Mouse (Mus musculus) c-Kit-positive CD71-positive TER-119-positive erythroid progenitor cells, embryonic 14.5 days (primary cell): ENCODE data around the gene Caprin2.
"Not testable (repeated sequence)": the region's sequence is repeated elsewhere in the genome, so short reads cannot be mapped to it uniquely, and the experiment has no call there.

Experiments used
- DNase-seq: peaks from one replicate; pipeline ENCODE4 v3.0.0-alpha.2; 2013; ENCODE audit warnings: low spot score

Gene Caprin2

DNA sequence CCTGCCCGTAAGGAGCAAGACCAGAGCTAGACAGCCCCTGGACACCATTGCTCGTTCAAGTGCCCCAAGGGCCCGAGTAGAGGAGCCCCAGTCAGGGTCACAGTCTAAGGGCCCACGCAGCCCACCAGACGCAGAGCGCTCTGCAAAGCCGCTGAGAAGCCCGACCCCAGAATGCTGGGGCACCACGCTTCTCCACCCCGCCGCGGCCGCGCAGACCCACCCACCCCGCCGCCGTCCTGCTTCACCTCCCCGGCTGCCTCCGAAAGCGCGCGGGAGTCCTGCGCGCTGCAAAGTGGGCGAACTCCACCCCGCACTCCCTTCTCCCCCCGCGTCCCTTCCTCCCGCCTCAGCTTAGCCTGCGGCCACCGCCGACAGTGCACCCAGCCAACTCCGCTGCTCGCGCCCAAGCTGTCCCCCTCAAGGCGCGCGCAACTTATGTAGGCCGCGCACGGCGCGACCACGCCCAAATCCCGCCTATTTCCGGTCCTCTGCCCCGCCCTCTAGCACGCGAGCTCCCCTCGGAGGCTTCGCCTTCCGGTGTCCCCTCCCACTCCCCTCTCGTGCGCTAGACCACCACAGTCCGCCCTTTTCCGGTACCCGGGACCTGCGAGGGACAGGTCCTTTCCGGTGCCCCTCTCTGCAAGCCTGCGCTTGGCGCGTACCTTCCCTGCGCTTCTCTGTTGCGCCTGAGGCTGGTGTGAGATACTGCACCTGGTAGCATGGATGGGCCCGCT lies at the start of gene Caprin2:
Gene Caprin2 (minus strand): TSS at position 465 of the 734 bp plus-strand sequence.
- peak; percentile 86 for DNase-seq

DNA sequence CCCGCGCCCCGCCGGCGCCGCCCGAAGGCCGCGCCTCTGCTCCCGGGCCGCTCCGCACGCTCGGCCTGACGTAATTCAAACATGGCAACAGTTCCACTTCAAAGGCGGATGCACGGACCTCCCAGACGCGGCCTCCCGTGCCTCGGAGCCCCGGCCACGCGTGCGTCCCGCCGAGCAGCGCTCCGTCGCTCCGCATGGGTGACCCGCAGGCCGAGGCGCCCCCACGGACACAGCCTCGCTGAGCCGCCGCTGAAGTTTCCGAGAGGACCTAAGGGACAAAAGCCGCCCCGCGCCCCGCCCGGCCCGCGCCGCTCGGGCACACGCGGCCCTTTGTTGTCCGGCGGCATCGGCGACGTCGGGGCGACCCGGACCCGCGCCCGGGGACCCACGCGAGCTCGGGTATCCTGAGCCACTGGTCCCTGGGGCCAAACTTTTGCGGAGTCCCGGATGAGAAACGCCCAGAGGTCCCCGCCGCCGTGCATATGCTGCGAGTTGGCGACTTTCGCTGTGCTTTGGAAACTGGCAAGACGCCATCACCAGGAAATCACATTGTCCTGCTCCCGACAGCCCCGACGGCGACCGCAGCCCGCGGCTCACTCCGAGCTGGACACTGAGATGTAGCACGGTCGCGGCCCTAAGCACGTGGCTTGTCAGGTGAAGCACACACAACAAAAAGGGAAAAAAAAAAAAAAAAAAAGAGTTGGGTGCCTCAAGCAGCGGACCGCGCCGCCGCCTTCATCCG lies 48.9 kb upstream of the Caprin2 start:
- DNase-seq, result peak; percentile 51

- DNase-seq, result peak; percentile 29
These were observed 48.3 kb upstream of the Caprin2 start for GRCm38 (mm10) chr6:148944344-148944766.

- no peak for DNase-seq
These were observed 47.7 kb upstream of the Caprin2 start for GRCm38 (mm10) chr6:148943695-148944094.

DNA sequence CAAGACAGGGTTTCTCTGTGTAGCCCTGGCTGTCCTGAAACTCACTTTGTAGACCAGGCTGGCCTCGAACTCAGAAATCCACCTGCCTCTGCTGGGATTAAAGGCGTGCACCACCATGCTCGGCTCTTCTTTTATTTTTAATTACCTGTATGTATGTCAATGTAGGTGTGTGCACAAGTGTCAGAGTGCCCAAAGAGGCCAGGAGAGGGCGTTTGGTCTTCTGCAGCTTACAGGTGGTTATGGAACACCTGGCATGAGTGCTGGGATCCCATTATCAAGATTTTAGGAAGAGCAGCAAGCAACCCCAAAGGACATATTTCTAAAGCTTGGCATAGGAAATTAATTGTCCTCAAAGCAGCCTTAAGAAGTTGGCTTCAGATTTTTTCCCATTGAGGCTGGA lies 46.4 kb upstream of the Caprin2 start:
- no peak for DNase-seq

- DNase-seq, result no peak
These were observed 45.8 kb upstream of the Caprin2 start for GRCm38 (mm10) chr6:148941880-148942279.

GRCm38 (mm10) chr6:148940383-148940782 lies 44.3 kb upstream of the Caprin2 start:
- DNase-seq, result not testable (repeated sequence)

DNA sequence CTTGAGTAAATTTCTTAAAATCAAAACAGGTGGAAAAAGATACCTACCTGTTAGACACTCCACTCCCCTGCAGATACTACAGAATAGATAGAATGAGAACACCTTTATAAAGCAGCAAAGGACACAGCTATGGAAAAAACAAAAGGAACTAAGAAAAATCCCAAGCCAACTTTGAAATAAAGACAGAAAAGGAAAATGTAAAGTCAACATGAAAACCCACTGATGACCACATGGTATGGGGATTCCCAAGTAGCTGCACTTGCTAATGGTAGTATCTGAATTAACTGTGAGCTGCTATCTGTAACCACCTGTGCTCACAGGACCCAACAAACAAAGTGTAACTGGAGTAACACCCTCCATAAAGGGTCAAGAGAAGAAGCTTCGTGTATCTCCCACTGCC lies 41.7 kb upstream of the Caprin2 start:
- no peak for DNase-seq

DNA sequence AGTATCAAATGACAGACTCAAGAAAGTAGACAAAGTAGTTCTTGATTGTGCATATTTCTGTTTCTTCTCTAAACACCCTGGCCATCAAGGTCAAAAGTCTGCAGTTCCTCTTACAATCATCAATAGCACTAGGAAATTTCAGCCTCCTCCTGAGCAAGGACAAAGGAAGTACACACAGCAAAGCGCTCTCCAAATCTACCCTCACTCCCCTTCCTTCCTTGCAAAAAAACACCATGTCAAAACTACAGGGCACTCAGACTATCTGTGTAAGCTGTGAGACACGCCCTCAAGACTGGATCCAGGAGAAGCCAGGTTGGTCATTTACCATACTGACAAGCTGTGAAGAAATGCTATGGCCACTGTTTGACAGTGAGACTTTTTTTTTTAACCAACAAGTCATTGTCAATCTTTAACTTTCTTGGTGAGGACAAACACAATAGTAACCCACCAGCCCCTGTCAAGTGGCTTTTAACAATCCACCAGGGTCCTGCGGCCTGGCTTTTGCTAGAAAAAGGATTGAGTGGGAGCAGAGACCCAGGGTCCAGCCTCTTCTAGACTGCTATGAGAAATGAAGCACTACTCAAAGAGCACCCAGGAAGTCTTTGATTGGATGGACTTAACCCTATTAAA lies 39.0 kb upstream of the Caprin2 start:
- no peak for DNase-seq

DNA sequence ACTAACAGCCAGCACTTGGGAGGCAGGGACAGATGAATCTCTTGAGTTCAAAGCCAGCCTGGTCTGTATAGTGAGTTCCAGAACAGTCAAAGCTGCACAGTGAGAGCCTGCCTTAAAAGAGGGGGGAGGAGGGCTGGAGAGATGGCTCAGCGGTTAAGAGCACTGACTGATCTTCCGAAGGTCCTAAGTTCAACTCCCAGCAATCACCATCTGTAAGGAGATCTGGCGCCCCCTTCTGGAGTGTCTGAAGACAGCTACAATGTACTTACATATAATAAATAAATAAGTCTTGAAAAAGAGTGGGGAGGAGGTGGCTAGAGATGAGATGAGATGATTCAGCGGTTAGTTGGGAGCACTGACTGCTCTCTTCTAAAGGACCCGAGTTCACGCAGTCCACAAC lies 35.2 kb upstream of the Caprin2 start:
- DNase-seq, result no peak

DNA sequence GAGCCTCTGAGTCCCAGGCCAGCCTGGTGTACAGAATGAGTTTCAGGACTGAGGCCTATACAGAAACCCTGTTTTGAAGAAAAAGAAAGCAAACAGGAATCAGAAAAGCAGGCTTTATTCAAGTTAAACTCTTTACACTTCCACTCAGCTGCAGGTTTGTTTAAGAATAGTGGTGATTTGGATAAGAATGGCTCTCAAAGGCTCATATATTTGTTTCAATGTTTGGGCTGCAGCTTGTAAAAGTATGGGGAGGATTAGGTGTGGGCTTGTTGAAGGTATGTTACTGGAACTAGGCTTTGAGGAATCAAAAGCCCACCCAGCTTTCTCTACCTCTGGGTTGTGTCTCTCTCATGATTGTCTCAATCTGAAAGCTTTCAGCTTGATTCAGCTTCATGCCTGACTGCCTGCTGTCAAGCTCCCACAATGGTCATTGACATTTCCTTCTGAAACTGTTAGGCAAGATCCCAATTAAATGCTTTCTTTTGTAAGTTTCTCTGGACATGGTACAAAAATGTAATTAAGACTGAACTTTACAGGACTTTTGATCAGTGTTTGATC lies 22.9 kb upstream of the Caprin2 start:
- no peak for DNase-seq

DNA sequence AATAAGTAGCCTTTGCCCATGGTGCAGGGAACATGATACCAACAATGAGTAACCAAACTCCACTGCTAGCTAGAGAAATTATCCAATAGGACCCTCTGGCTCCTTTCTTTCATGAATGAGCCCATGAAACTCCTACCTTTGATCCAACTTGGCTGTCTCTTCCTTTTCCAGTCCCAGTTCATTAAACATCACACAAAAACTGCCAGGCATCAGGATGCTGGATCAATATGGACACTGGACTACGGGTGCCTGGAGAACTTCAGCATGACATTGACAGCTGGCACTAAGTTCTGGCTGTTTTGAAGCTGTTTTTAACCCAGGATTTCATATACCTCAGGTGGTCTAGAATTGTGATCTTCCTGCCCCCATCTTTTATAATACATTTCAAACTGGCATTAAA lies 21.6 kb upstream of the Caprin2 start:
- no peak for DNase-seq

DNA sequence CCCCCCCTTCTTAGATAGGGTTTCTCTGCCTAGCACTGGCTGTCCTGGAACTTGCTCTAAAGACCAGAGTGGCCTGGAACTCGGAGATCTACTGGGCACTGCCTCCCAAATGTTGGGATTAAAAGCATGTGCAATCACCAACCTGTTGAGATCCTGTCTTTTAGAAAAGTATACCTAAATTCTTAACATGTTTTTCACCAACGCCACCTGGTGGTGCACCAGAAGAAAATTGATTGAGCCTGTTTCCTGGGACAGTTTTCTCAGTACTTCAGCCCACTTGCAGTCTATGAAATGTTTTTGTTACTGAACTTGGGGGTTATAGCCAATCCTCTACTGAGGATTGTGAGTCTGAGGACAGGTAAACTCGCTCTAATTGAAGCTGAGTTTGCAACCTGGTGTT lies 20.8 kb upstream of the Caprin2 start:
- peak; percentile 29 for DNase-seq

DNA sequence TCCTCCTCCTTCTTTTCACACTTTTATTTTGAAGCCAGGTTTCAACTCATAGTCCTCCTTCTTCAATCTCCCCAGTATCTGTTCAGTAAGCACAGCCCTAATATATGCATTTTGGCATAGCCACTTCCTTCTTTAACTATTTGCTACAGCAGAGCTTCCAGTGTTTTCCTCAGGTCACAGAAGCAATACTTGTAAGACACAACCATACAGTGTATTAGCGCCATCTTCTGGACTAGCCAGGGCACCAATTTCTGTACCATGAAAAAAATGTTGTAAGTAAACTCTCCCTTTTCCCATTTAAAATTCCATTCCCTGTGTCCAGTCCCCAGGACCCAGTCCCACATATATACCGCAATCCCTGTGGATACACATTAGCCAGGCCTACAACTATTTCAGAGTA lies 17.9 kb upstream of the Caprin2 start:
- peak; percentile 67 for DNase-seq

- not testable (repeated sequence) for DNase-seq
These were observed 15.9 kb upstream of the Caprin2 start for GRCm38 (mm10) chr6:148911906-148912305.

DNA sequence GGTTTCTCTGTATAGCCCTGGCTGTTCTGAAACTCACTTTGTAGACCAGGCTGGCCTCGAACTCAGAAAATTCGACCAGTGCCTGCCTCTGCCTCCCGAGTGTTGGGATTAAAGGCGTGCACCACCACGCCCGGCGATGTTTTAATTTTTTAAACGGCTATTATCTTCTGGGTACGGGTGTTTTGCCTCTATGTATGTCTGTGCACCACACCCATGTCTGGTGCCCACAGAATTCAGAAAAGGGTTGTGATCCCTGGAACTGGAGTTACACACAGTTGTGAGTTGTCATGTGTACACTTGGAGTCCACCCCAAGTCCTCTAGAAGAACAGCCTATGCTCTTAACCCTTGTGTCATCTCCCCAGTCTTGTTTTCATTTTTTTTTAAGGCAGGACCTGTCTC lies 10.9 kb upstream of the Caprin2 start:
- DNase-seq, result peak; percentile 18

DNA sequence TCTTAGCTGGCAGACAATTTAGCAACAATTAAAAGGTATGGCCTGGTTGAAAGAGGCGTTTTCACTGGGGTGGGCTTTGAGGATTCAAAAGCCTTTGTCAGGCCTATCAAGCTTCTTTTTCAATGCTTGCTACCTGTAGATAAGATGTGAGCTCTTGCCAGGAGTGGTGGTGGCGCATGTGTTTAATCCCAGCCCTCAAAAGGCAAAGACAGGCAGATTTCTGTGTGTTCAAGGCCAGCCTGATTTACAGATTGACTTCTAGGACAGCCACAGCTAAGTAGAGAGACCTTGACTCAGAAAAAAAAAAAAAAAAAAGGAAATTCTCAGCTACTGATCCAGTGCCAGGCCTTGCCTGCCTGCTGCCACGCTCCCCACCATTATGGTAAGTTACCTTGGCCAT lies 6.7 kb upstream of the Caprin2 start:
- DNase-seq, result no peak

GRCm38 (mm10) chr6:148896507-148896851 lies 442 bp upstream of the Caprin2 start:
- DNase-seq, result peak; percentile 79

DNA sequence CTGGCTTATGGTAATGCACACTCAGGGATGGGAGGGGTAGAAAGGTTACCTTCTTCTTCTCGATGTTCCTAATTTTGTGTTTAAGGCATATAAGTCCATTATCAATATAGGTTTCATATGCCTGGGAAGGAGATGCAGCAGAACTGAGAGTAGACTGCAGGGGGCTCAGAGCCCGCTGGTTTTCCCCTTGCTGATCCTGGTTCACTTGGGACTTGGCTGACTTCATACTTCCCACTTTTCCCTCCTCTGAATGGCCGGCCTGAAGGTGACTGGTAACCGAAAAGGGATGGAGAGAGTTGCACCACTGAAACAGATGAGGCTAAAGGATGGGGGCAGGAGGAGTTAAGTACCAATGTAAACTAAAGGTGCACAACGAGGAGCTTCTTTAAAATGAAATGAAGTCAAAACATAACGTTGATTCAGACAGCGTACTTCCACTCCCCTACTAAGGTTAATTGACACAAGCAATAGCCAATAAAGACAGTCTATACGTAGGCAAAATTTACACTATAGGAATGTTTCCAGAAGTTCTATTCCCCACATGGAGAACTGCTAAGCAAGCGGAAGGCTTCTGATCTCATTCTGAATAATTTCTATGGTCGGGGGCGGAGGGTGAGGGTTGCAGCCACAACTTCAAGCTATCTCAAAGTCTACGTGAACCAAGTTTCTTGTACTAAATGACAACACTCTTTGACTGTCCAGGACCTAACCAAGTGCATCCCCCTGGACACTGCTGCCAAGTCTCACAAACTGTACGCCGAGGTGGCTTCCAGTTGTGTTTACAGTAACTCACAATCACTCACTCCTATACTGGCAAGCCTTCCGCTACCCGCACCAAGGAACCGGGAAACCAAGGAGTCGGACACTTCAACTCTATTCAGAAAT lies 907 bp downstream of the Caprin2 start:
- peak; percentile 37 for DNase-seq

GRCm38 (mm10) chr6:148873911-148874310 lies 22.1 kb downstream of the Caprin2 start:
- no peak for DNase-seq

GRCm38 (mm10) chr6:148845629-148846028 lies 50.4 kb downstream of the Caprin2 start:
- no peak for DNase-seq

GRCm38 (mm10) chr6:148841760-148842159 lies 54.3 kb downstream of the Caprin2 start:
- DNase-seq, result no peak
